Mouse (Mus musculus): ENCODE results near the gene Stim1. TPM values are rescaled to one million over a fixed set of nuclear protein-coding genes. Genes with fewer than 3 reads are reported as not detected.

Stim1 gene
- polyA plus RNA-seq, 1 experiment from 2014 or later: 16.2 TPM

GRCm38 (mm10) chr7:102440822-102441656, 173.4 kb downstream of the Stim1 start:
- Histone ChIP-seq H3K36me3 (peaks cover 8% of the 10 kb centered on the region), H3K4me3 (peak overlapping the region; percentile 87), H3K9ac (replicated peaks) (peak overlapping the region; percentile 89; the same call in 1 of the 2 replicates), H3K4me2 (replicated peaks) (peak overlapping the region; percentile 76; the same call in 1 of the 2 replicates), H3K27ac (replicated peaks) (peak overlapping the region; percentile 83; the same call in 1 of the 2 replicates), H3K9me3 (no peaks in the 10 kb centered on the region), H3K27me3 (peaks cover 9% of the 10 kb centered on the region; the same call in 1 of the 2 replicates), H3K4me1 (peaks cover 19% of the 10 kb centered on the region)
- peak; percentile 4; the same call in 1 of the 2 replicates for ATAC-seq (ENCODE audit: low FRiP score, low read depth)
- WGBS: 57% methylated on average over 15 of the region's 15 CpGs

GRCm38 (mm10) chr7:102441657-102442391, 174.2 kb downstream of the Stim1 start, which contains the start of gene Rrm1:
Gene Rrm1 (plus strand): TSS chr7:102441695.
- Histone ChIP-seq H3K9ac (replicated peaks) (peak within 1 kb of the TSS; percentile 89), H3K4me1 (peaks cover 19% of the 10 kb centered on the region), H3K27ac (replicated peaks) (peak within 1 kb of the TSS; percentile 83), H3K36me3 (peaks cover 16% of the 10 kb centered on the region), H3K4me3 (peak within 1 kb of the TSS; percentile 87), H3K4me2 (replicated peaks) (peak within 1 kb of the TSS; percentile 76), H3K27me3 (peaks cover 9% of the 10 kb centered on the region; the same call in 1 of the 2 replicates), H3K9me3 (no peaks in the 10 kb centered on the region)
- peak; percentile 98 for ATAC-seq (ENCODE audit: low FRiP score, low read depth)
- WGBS: under 1% methylated on average over 50 of the region's 56 CpGs

- H3K27me3 ChIP-seq: peaks cover 9% of the 10 kb centered on the region; the same call in 1 of the 2 replicates
- H3K27ac ChIP-seq (replicated peaks): peak overlapping the region; percentile 83
- peak overlapping the region; percentile 87 for H3K4me3 ChIP-seq
- WGBS: 4% methylated on average over 4 of the region's 4 CpGs
- H3K9ac ChIP-seq (replicated peaks): peak overlapping the region; percentile 89
- H3K4me2 ChIP-seq (replicated peaks): peak overlapping the region; percentile 76
- H3K9me3 ChIP-seq: no peaks in the 10 kb centered on the region
- H3K36me3 ChIP-seq: peaks cover 20% of the 10 kb centered on the region
- no peak for ATAC-seq (ENCODE audit: low FRiP score, low read depth)
- H3K4me1 ChIP-seq: peaks cover 19% of the 10 kb centered on the region
These were observed 174.8 kb downstream of the Stim1 start for GRCm38 (mm10) chr7:102442432-102442831.

- no peak overlapping the region for H3K27ac ChIP-seq (replicated peaks)
- H3K4me1 ChIP-seq: peaks cover 19% of the 10 kb centered on the region
- 87% methylated on average over 2 of the region's 2 CpGs for WGBS
- H3K9ac ChIP-seq (replicated peaks): no peak overlapping the region
- H3K4me2 ChIP-seq (replicated peaks): no peak overlapping the region
- peaks cover 36% of the 10 kb centered on the region for H3K36me3 ChIP-seq
- peaks cover 4% of the 10 kb centered on the region; the same call in 1 of the 2 replicates for H3K27me3 ChIP-seq
- no peaks in the 10 kb centered on the region for H3K9me3 ChIP-seq
- no peak overlapping the region for H3K4me3 ChIP-seq
- no peak for ATAC-seq (ENCODE audit: low FRiP score, low read depth)
These were observed 176.7 kb downstream of the Stim1 start for GRCm38 (mm10) chr7:102444301-102444700.

- Histone ChIP-seq H3K27ac (replicated peaks) (no peak overlapping the region), H3K4me3 (no peak overlapping the region), H3K27me3 (no peaks in the 10 kb centered on the region), H3K4me2 (replicated peaks) (no peak overlapping the region), H3K9me3 (no peaks in the 10 kb centered on the region), H3K9ac (replicated peaks) (no peak overlapping the region), H3K36me3 (peaks cover 56% of the 10 kb centered on the region), H3K4me1 (peaks cover 19% of the 10 kb centered on the region)
- WGBS: 94% methylated on average over 9 of the region's 9 CpGs
- ATAC-seq (ENCODE audit: low FRiP score, low read depth): no peak
These were observed 178.8 kb downstream of the Stim1 start for GRCm38 (mm10) chr7:102446438-102446837.

- Histone ChIP-seq H3K9me3 (no peaks in the 10 kb centered on the region), H3K4me3 (no peak overlapping the region), H3K27me3 (no peaks in the 10 kb centered on the region), H3K36me3 (peaks cover 89% of the 10 kb centered on the region), H3K27ac (replicated peaks) (no peak overlapping the region), H3K4me1 (no peaks in the 10 kb centered on the region), H3K9ac (replicated peaks) (no peak overlapping the region), H3K4me2 (replicated peaks) (no peak overlapping the region)
- ATAC-seq (ENCODE audit: low FRiP score, low read depth): no peak
- 75% methylated on average over 5 of the region's 5 CpGs for WGBS
These were observed 191.2 kb downstream of the Stim1 start for GRCm38 (mm10) chr7:102458618-102459380.

GRCm38 (mm10) chr7:102467566-102467965, 200.0 kb downstream of the Stim1 start:
- 84% methylated on average over 8 of the region's 8 CpGs for WGBS
- no peak overlapping the region for H3K9ac ChIP-seq (replicated peaks)
- H3K4me3 ChIP-seq: no peak overlapping the region
- no peak overlapping the region for H3K4me2 ChIP-seq (replicated peaks)
- no peaks in the 10 kb centered on the region for H3K9me3 ChIP-seq
- peaks cover 67% of the 10 kb centered on the region for H3K36me3 ChIP-seq
- ATAC-seq (ENCODE audit: low FRiP score, low read depth): no peak
- no peaks in the 10 kb centered on the region for H3K4me1 ChIP-seq
- no peaks in the 10 kb centered on the region for H3K27me3 ChIP-seq
- no peak overlapping the region for H3K27ac ChIP-seq (replicated peaks)

GRCm38 (mm10) chr7:102472675-102473074, 205.1 kb downstream of the Stim1 start:
- no peak for ATAC-seq (ENCODE audit: low FRiP score, low read depth)
- Histone ChIP-seq H3K4me1 (no peaks in the 10 kb centered on the region), H3K9ac (replicated peaks) (no peak overlapping the region), H3K4me2 (replicated peaks) (no peak overlapping the region), H3K27me3 (no peaks in the 10 kb centered on the region), H3K4me3 (no peak overlapping the region), H3K36me3 (peaks cover 24% of the 10 kb centered on the region), H3K9me3 (no peaks in the 10 kb centered on the region), H3K27ac (replicated peaks) (no peak overlapping the region)
- WGBS: 72% methylated on average over 5 of the region's 5 CpGs

- Histone ChIP-seq H3K9me3 (no peaks in the 10 kb centered on the region), H3K27me3 (no peaks in the 10 kb centered on the region), H3K4me3 (no peak overlapping the region), H3K4me1 (no peaks in the 10 kb centered on the region), H3K27ac (replicated peaks) (no peak overlapping the region), H3K9ac (replicated peaks) (no peak overlapping the region), H3K36me3 (0 out of 2 replicates have a peak, but pooled peaks cover 4% of the 10 kb centered on the region), H3K4me2 (replicated peaks) (no peak overlapping the region)
- no peak for ATAC-seq (ENCODE audit: low FRiP score, low read depth)
- WGBS: 99% methylated on average over 5 of the region's 5 CpGs
These were observed 209.0 kb downstream of the Stim1 start for GRCm38 (mm10) chr7:102476601-102477000.

- no peak overlapping the region for H3K9ac ChIP-seq (replicated peaks)
- no peak overlapping the region for H3K27ac ChIP-seq (replicated peaks)
- no peaks in the 10 kb centered on the region for H3K4me1 ChIP-seq
- 0 out of 2 replicates have a peak, but pooled peaks have one; percentile 49 for ATAC-seq (ENCODE audit: low FRiP score, low read depth)
- no peak overlapping the region for H3K4me2 ChIP-seq (replicated peaks)
- H3K27me3 ChIP-seq: no peaks in the 10 kb centered on the region
- WGBS: 74% methylated on average over 11 of the region's 11 CpGs
- no peaks in the 10 kb centered on the region for H3K9me3 ChIP-seq
- no peak overlapping the region for H3K4me3 ChIP-seq
- H3K36me3 ChIP-seq: 0 out of 2 replicates have a peak, but pooled peaks cover 4% of the 10 kb centered on the region
These were observed 209.8 kb downstream of the Stim1 start for GRCm38 (mm10) chr7:102477377-102477776.

GRCm38 (mm10) chr7:102478425-102478824, 210.8 kb downstream of the Stim1 start:
- Histone ChIP-seq H3K9me3 (no peaks in the 10 kb centered on the region), H3K9ac (replicated peaks) (no peak overlapping the region)
- WGBS: 88% methylated on average over 4 of the region's 4 CpGs

More at GRCm38 (mm10) chr7:102478425-102478824, 210.8 kb downstream of the Stim1 start:
- Histone ChIP-seq H3K4me1 (no peaks in the 10 kb centered on the region), H3K4me2 (replicated peaks) (no peak overlapping the region), H3K27ac (replicated peaks) (no peak overlapping the region), H3K4me3 (no peak overlapping the region), H3K27me3 (no peaks in the 10 kb centered on the region), H3K36me3 (0 out of 2 replicates have a peak, but pooled peaks cover 4% of the 10 kb centered on the region)
- no peak for ATAC-seq (ENCODE audit: low FRiP score, low read depth)
